Mouse (Mus musculus): ENCODE data around the gene Flt3l. TPM values are rescaled to one million over a fixed set of nuclear protein-coding genes. Genes with fewer than 3 reads are reported as not detected.
"Not testable (repeated sequence)": the region's sequence is repeated elsewhere in the genome, so short reads cannot be mapped to it uniquely, and the experiment has no call there.

The Flt3l gene
- total RNA-seq, 2 experiments from 2014 or later: 5.7 to 8.2 TPM

DNA sequence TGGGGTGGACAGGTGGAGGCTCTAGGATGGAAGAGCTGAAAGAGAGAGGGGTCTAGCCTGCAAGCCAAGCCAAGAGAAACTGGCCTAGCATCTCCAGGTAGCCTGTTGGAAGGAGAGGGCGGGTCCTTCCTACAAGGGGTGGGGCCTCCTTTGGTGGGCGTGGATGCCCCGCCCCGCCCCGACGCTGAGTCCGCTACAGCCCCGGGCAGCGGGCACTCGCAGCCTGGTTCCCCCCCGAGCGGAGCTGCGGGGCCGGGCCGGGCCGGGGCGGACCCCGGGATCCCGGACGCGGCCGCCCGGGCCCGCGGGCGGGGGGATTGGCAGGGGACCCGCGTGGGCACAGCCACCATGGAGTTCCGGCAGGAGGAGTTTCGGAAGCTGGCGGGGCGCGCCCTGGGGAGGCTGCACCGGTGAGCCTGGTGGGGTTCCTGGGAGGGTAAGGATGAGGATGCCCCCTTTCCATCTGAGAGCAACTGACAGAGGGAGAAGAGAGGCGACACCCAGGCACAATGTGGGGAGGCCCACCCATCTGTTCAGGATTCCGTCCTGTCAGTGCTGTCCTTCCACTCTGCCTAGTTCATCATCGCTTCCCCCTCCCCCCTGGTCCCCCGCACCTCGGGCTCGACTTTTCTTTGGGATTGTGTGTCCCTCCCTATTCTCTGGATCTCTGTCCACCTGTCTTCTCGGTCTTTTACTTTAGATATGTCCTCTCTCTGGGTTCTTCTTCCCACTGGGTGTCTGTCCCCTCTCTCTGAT, 27.7 kb upstream of the Flt3l start, which contains the start of gene Slc17a7:
Gene Slc17a7 (plus strand): TSS at position 215 of the 756 bp plus-strand sequence.
- peak; percentile 58 for ATAC-seq (replicated peaks; ENCODE audit: poor library complexity, severe bottlenecking)

DNA sequence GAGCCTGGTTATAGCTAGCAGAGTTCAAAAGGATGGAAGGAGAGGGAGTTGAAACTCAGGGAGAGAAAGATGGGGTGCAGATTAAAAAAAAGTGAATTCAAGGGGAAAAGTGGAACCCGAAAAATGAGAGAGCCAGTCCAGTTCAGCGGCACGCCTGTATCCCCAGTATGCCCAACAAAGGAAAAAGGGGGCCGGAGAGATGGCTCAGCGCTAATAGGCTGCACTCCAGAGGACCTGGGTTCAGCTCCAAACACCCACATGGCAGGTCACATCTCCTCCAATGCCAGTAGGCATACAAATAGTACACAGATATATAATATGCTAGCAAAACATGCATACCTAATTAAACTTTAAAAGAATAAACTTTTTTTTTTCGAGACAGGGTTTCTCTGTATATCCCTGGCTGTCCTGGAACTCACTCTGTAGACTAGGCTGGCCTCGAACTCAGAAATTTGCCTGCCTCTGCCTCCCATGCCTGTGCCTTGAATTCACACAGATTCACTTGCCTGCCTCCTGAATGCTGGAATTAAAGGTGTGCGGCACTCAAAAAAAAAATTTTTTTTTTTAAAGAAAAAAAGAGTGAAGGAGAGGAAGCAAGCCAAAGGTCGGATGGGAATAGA, 26.9 kb upstream of the Flt3l start:
- ATAC-seq (replicated peaks; ENCODE audit: poor library complexity, severe bottlenecking): no peak

- 0 out of 2 replicates have a peak, but pooled peaks have one; percentile 3 for ATAC-seq (replicated peaks; ENCODE audit: poor library complexity, severe bottlenecking)
These were observed 26.3 kb upstream of the Flt3l start for GRCm38 (mm10) chr7:45162551-45162950.

GRCm38 (mm10) chr7:45161612-45162473, 25.6 kb upstream of the Flt3l start:
- peak; percentile 78 for ATAC-seq (replicated peaks; ENCODE audit: poor library complexity, severe bottlenecking)

DNA sequence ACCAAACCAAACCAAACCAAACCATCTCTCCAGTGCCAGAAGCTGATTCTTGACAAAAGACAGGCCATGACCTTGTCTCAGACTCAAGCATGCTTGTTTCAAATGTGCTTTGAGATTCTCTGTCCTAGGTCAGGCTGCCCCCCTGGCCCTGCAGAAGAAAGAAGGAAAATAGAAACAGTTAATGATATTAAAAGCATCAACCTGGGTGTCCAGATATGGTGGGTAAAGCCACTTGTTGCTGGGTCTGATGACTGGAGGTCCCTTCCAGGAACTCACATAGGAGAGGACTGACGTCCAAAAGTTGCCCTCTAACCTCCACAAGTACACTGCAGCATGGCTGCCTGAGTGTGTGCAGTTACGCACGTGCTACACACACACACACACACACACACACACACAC, 24.6 kb upstream of the Flt3l start:
- no peak for ATAC-seq (replicated peaks; ENCODE audit: poor library complexity, severe bottlenecking)

- ATAC-seq (replicated peaks; ENCODE audit: poor library complexity, severe bottlenecking): no peak
These were observed 24.1 kb upstream of the Flt3l start for GRCm38 (mm10) chr7:45160316-45160800.

DNA sequence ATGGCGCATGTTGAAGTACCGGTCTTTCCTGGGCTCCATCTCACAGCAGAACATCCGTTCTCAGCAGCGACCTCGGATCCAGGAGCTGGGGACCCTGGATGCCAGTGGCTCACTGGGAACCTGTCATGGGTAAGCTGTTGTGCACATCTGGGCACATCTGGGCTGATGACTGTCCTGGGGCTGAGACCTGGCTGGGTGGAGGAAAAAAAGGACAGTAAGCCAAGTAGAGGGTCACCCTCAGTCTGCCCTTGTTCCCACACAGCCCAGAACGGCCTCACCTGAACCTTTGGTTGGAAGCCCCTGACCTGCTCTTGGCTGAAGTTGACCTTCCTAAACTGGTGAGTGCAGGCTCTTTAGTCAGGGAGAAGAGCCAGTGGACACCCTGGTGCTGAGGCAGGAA, 22.8 kb upstream of the Flt3l start:
- ATAC-seq (replicated peaks; ENCODE audit: poor library complexity, severe bottlenecking): no peak

GRCm38 (mm10) chr7:45157459-45157858, 21.2 kb upstream of the Flt3l start:
- ATAC-seq (replicated peaks; ENCODE audit: poor library complexity, severe bottlenecking): no peak

GRCm38 (mm10) chr7:45156206-45156605, 20.0 kb upstream of the Flt3l start:
- ATAC-seq (replicated peaks; ENCODE audit: poor library complexity, severe bottlenecking): no peak

GRCm38 (mm10) chr7:45155590-45155989, 19.4 kb upstream of the Flt3l start:
- no peak for ATAC-seq (replicated peaks; ENCODE audit: poor library complexity, severe bottlenecking)

- 0 out of 2 replicates have a peak, but pooled peaks have one; percentile 31 for ATAC-seq (replicated peaks; ENCODE audit: poor library complexity, severe bottlenecking)
These were observed 18.8 kb upstream of the Flt3l start for GRCm38 (mm10) chr7:45154993-45155514.

- ATAC-seq (replicated peaks; ENCODE audit: poor library complexity, severe bottlenecking): peak; percentile 90
These were observed 18.1 kb upstream of the Flt3l start, which contains the start of the genes Pih1d1 and Aldh16a1 for GRCm38 (mm10) chr7:45154096-45154992. Pih1d1 (plus strand) TSS chr7:45154303. Aldh16a1 (minus strand) TSS chr7:45154584.

DNA sequence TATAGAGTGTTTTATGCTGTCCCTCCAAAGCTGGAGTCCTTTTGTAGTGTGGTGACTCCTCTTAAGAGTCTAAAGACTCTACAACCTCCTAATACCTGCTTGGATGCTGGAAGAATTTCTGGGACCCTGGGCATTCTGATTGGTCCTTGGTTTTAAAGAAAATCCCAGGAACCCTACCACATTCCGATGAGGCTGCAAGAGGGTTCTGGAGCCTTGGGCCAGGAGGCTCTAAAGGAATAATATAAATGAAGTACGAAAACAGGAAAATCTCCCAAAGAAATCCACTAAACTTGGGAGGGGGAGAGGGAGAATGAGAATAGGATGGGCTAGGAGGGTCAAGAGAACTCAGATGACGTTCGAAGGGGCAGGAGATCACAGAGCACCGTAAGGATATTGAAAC, 17.4 kb upstream of the Flt3l start:
- ATAC-seq (replicated peaks; ENCODE audit: poor library complexity, severe bottlenecking): no peak

GRCm38 (mm10) chr7:45153052-45153451, 16.8 kb upstream of the Flt3l start:
- not testable (repeated sequence) for ATAC-seq (replicated peaks; ENCODE audit: poor library complexity, severe bottlenecking)

DNA sequence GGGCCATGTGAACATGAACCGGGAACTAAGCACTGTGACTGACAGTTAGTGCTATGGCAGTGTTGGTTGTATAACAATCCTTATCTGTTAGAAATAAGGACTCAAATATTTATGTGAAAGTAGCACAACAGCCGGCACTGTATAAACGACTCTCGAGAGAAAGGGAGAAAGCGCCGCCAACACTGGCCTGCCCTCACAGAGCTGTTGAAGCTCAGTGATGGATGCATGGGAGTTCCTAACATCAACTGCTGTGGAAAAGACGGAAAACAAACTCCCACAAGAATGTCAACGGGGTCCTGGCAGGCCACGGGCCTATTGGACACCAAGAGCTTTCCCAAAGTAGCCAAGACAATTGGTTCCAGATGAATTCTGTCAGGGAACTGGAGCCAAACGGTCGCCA, 15.1 kb upstream of the Flt3l start:
- no peak for ATAC-seq (replicated peaks; ENCODE audit: poor library complexity, severe bottlenecking)

DNA sequence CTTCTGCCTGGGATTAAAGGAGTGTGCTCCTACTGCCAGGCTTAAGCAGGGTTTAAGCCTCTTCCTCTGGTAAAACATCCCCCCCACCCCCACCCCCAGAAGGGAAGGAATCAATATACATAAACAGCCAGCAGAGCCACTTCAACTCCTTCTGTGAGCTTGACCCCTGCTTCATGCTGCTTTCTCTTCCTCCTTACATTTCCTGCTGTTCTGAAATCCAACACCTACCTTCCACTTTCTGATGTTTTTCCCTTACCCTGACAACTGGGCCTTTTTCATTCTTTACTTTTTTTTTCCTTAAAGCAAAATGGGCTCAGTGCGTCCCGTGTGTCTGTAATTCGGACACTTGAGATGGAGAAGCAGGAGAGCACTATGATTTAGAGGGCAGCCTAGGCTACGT, 14.1 kb upstream of the Flt3l start:
- ATAC-seq (replicated peaks; ENCODE audit: poor library complexity, severe bottlenecking): 0 out of 2 replicates have a peak, but pooled peaks have one; percentile 17

DNA sequence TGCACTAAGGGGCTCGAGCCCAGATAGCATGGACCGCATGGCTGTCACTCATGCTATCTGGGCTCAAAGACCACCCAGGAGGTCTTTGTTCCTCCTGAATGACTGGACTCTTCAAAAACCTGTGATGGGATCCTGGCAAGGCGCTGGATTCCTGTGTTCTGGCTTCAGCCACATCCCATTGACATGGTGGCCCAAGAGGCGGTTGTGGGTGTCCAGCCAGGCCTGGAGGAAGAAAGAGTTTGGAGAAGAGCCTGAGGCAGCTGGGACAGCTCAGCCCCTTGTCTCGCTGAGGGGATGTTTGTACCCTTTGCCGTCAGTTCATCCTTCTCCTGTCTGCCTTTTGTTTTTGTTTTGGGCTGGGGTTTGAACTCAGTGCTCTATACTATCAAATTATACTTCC, 13.3 kb upstream of the Flt3l start:
- no peak for ATAC-seq (replicated peaks; ENCODE audit: poor library complexity, severe bottlenecking)

DNA sequence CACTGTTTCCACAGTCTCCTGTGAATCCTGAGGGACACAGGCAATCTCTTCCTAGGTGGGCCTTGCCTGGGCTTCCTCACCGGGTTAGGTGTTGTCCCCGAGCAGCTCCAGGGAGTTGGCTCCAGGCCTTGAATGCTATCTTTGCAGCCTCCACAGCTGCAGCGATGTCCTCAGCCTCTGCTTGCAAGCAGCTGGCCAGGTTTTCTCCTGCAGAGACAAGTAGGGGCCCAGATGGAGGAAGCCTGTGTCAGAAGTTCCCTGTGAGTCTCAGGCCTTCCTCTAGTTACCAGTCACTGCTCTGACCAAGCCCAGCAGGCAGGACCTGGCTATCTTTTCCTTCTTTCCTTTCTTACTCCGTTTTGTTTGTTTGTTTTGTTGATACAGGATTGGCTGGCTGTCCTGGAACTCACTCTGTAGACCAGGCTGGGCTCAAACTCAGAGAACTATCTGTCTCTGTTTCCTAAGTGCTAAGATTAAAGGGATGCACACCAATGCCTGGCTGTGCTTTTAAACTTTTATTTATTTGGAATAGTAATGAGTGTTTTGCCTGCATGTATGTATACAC, 12.4 kb upstream of the Flt3l start:
- ATAC-seq (replicated peaks; ENCODE audit: poor library complexity, severe bottlenecking): no peak

DNA sequence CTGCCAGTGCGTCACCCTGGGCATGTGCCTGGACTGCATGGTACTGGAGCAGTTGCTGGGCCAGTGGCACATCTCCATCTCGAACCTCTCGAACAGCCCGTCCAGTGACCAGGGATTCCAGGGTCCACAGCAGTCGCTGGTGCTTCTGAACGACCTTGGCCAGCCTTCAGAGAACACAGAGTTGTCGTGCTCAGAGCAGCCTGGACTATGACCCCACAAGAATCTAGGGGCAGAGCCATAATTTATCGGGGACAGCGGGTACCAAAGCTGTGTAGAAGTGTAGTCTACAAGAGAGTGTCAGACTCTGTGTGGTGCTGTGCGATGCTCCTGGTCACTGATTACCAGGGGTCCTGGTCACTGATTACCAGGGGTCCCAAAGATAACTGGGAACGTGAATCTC, 11.7 kb upstream of the Flt3l start:
- ATAC-seq (replicated peaks; ENCODE audit: poor library complexity, severe bottlenecking): no peak
